Mouse (Mus musculus) small intestine, adult 2 months (tissue): Measurements from ENCODE around the gene Tcf12.

Experiments used
- CTCF ChIP-seq: fragments of 200-500 bp; IDR thresholded peaks from 2 replicates; pipeline ENCODE4 v1.5.1; 2012; ENCODE audit warnings: low read depth, mild to moderate bottlenecking, control low read depth, inconsistent platforms, low read length, moderate library complexity, mixed read lengths; ENCODE audit not compliant: insufficient replicate concordance, insufficient read length; ENCODE audit errors: extremely low read depth
- POLR2A ChIP-seq: fragments of 200-500 bp; IDR thresholded peaks from 2 replicates; pipeline ENCODE4 v1.6.1; 2012; ENCODE audit warnings: low read depth, mild to moderate bottlenecking, control low read depth, inconsistent platforms, low read length, moderate library complexity

DNA sequence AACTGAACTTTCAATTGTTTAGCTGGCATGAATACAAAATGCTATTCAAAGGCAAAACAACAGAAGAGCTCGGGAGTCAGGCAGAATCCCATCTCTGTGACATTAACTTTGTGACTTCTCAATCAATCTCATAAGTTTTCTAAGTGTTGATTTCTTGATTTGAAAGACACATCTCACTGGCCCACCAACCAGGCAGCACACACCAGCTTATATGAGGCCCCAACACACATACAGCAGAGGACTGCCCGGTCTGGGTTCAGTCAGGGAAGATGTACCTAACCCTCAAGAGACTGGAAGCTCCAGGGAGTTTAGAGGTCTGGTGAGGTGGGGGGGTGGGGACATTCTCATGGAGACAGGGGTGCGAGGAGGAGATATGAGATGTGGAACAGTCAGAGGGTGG, 132.8 kb downstream of the Tcf12 start:
- TF ChIP-seq CTCF (no peak), POLR2A (no peak)
